Mouse (Mus musculus) bone marrow macrophage, adult 2 months (primary cell): ENCODE results near the gene Ifnar2. TPM values are rescaled to one million over a fixed set of nuclear protein-coding genes. Genes with fewer than 3 reads are reported as not detected.

Experiments
- H3K27ac ChIP-seq: 2 replicates; pipeline ENCODE4 v1.5.1; 2012; ENCODE audit warnings: low read depth, low read length; ENCODE audit not compliant: insufficient read depth
- H3K4me1 ChIP-seq: 2 replicates; pipeline ENCODE4 v1.6.1; 2012; ENCODE audit warnings: low read length; ENCODE audit not compliant: control insufficient read depth, insufficient read depth
- H3K4me3 ChIP-seq: 2 replicates; pipeline ENCODE4 v1.5.1; 2012; ENCODE audit warnings: mild to moderate bottlenecking, low read length, moderate library complexity; ENCODE audit not compliant: insufficient read depth
- CTCF ChIP-seq: IDR thresholded peaks from 2 replicates; pipeline ENCODE4 v1.5.1; 2012; ENCODE audit warnings: low read depth, mild to moderate bottlenecking, low read length, moderate library complexity
- POLR2A ChIP-seq: IDR thresholded peaks from 2 replicates; pipeline ENCODE4 v1.6.1; 2012; ENCODE audit warnings: mild to moderate bottlenecking, low read depth, low read length, borderline replicate concordance
- polyA plus RNA-seq: library from polyadenylated mRNA; stranded (reverse); fragments of >200 nt; gene quantifications from 2 replicates; pipeline ENCODE4 v1.2.4, GENCODE M21; 2012; ENCODE audit not compliant: missing spikeins, insufficient read depth, insufficient read length

Gene Ifnar2
- polyA plus RNA-seq, 1 experiment: 237 TPM

GRCm38 (mm10) chr16:91386419-91387120 is 14.0 kb downstream of the Ifnar2 start:
- Histone ChIP-seq H3K4me3 (no peak overlapping the region), H3K27ac (peak overlapping the region; percentile 68), H3K4me1 (peaks cover 38% of the 10 kb centered on the region)
- TF ChIP-seq POLR2A (no peak), CTCF (no peak)

GRCm38 (mm10) chr16:91387121-91387486 is 14.5 kb downstream of the Ifnar2 start:
- TF ChIP-seq CTCF: no peak
- no peak for TF ChIP-seq POLR2A
- H3K4me1 ChIP-seq: peaks cover 32% of the 10 kb centered on the region
- no peak overlapping the region for H3K4me3 ChIP-seq
- H3K27ac ChIP-seq: peak overlapping the region; percentile 68; the same call in 1 of the 2 replicates

GRCm38 (mm10) chr16:91390100-91390499 is 17.5 kb downstream of the Ifnar2 start:
- Histone ChIP-seq H3K4me1 (peaks cover 18% of the 10 kb centered on the region), H3K27ac (no peak overlapping the region), H3K4me3 (no peak overlapping the region)
- TF ChIP-seq POLR2A: no peak
- peak; percentile 76 for TF ChIP-seq CTCF

DNA sequence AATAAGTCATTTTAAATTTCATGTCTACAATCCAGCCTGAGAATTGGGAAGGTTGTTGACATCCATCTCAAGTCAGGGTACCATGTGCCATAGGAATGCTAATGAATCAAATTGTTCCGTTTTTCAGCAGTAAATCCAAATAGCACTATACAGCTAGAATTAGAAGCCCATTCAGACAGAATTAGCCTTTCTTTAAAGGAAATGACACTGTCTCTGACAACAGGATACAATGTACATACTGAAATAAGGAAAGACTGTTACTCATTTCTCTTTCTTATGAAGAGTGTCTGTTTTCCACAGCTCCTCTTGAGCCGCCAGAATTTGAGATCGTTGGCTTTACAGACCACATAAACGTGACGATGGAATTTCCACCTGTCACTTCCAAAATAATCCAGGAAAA is 18.8 kb downstream of the Ifnar2 start, which contains the start of gene Gm21970:
Gene Gm21970 (plus strand): TSS at position 301 of the 400 bp plus-strand sequence.
- Histone ChIP-seq H3K4me3 (no peak within 1 kb of the TSS), H3K27ac (no peak within 1 kb of the TSS), H3K4me1 (peaks cover 15% of the 10 kb centered on the region)
- TF ChIP-seq CTCF (no peak), POLR2A (no peak)

DNA sequence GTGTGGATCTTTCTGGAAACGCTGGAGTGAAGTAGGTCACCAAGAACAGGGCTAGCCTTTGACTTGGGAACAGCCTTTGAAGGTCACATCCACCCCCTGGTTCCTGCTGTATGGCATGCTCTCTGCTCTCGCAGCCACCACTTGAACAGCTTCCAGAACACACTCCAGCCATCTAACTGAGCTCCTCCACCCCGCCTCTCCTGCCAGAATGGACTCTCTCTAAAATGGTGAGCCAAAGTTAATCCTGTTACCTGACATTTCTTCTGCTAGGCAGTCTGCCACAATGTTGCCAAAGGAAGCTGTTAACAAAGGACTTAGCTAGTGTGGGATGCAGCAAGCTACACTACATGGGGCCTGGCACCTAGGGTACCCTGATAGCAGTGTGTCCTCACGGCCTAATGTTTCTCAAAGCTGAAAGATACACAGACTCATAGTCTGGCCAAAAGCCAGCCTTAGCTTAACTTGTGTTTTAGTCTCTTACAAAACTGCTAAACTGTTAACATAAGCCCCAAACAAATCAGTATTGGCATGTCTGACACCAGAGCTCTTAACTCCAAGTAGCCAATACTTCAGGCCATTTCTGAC is 22.3 kb downstream of the Ifnar2 start:
- H3K27ac ChIP-seq: no peak overlapping the region
- no peak overlapping the region for H3K4me3 ChIP-seq
- H3K4me1 ChIP-seq: peaks cover 31% of the 10 kb centered on the region
- no peak for TF ChIP-seq CTCF
- no peak for TF ChIP-seq POLR2A

DNA sequence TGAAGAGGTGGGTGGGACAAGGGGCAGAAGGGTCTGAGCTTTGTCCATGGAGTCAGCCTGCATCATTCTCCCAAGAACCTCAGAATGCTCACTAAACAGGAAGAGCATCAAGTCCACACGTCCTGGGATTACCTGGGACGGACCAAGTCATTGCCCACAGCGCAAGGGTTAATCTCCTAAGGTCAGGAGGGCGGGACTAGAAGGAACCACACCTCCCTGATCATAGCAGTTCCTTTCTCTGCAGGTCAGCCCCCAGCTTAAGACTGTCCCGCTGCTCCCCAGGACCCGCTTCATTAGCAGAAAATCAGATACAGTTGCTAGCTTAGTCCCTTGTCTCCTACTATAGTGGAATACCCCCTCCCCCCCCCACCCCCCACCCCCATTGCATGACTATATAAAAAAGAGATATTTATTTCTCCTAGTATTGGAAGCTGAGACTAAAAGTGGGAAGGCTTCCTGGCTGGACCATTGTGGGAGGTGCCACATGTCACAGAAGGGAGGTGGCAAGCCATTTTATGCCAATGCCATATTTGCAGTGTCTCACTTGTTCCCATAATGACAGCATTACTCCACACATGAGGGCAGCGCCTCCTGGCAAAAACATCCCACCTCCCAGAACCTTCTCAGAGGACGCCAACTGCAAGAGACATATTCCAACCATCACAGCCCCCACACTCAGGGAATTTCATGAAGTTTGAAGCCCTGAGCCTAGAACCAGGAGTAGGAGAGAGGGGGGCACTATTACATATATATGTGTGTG is 23.2 kb downstream of the Ifnar2 start:
- Histone ChIP-seq H3K4me3 (no peak overlapping the region), H3K27ac (no peak overlapping the region), H3K4me1 (peaks cover 31% of the 10 kb centered on the region)
- TF ChIP-seq CTCF: no peak
- TF ChIP-seq POLR2A: no peak

DNA sequence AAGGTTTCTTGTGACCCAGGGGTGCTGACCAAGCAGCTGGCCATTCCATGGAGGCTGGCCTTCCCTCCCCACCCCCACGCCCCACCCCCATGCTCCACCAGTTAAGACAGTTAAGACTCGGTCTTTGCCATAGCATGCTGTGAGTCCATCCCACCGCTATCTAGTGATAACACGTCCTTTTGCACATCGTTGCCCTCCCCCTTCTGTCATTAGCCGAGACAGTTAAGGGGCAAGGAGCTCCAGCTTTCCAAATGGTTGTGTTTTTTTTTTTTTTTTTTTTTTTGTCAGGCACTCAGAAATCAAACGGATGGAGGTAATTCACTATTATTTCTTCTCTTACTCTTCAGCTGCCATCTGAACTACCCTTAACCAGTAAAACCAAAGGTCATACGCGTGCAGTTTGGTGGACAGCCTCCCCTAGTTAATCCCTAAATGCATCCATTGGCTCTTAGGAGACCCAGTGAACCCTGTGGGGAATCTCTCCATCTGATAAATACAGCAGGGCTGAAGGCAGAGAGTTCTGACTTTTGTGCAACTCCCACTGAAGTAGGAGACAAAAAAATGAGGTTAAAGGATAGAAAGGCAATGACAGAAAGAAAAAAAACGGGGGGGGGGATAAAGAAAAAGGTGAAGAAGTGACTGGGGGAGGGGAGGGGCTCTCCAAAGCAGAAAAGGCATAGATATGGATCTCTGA is 24.4 kb downstream of the Ifnar2 start:
- peaks cover 31% of the 10 kb centered on the region for H3K4me1 ChIP-seq
- no peak for TF ChIP-seq POLR2A
- H3K27ac ChIP-seq: no peak overlapping the region
- H3K4me3 ChIP-seq: no peak overlapping the region

DNA sequence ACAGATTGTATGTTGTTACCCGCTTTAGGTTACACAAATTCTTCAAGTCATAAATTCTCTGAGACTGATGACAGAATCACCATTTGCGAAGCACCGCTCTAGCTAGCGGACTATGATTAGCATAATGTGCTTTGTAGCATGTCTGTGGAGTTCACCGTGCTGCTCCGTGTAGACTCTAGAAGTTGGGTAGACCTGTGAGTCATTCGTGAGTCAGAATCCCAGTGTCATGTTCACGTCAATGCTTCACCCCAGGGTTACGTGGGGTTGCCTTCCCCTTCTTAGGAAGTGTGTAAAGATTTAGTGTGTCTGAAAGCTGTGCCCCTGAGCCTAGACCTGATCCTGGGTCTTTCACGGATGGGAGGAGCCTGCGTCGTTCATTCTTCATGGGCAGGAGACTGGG is 25.4 kb downstream of the Ifnar2 start:
- Histone ChIP-seq H3K4me3 (peak overlapping the region; percentile 11), H3K27ac (peak overlapping the region; percentile 99), H3K4me1 (peaks cover 31% of the 10 kb centered on the region)
- TF ChIP-seq CTCF (no peak), POLR2A (no peak)

DNA sequence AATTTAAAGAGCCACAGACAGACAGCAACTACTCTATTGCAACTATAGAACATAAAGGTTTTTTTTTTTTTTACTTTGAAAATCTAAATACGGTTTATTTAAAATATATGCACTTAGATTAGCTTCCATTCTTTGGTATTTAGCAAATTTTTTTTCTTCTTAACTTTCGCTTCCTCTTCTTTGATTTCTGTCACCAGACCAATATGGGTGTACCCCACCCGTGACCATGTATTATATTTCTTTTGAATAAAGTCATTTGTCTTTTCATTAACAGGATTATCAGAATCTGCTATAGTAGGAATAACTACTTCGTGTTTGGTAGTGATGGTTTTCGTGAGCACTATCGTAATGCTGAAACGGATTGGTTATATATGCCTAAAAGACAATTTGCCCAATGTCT is 26.4 kb downstream of the Ifnar2 start:
- TF ChIP-seq POLR2A: no peak
- no peak for TF ChIP-seq CTCF
- Histone ChIP-seq H3K4me3 (peak overlapping the region; percentile 14; the same call in 1 of the 2 replicates), H3K4me1 (peaks cover 31% of the 10 kb centered on the region), H3K27ac (peak overlapping the region; percentile 99)
